Mouse (Mus musculus) lung, postnatal 4 days (tissue): ENCODE results near the gene Spty2d1.
"Not testable (repeated sequence)": the region's sequence is repeated elsewhere in the genome, so short reads cannot be mapped to it uniquely, and the experiment has no call there.

Source experiments
- DNase-seq, 2 experiments: peaks; one replicate each; pipeline ENCODE4 v3.0.0; 2021

The Spty2d1 gene

DNA sequence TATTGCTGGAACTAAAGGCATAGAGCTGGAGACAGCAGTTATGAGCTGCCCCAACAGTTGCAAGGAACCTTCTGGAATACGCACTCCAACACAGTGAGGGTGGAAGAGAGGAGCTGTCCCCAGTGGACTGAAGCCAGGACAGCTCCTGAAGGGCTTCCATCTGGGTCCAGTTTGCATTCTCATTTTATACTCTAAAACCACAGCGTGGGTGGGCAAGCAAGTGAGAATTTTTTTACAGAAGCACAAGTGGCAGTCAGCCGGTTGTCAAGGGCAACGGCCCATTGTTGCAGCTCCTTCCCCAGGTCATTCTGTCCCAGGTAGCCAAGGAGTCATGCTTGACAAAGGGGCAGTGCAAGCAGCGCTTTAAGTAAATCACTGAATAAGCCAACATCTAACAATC lies 11.4 kb upstream of the Spty2d1 start:
- DNase-seq = peak; percentile 18 to 43

DNA sequence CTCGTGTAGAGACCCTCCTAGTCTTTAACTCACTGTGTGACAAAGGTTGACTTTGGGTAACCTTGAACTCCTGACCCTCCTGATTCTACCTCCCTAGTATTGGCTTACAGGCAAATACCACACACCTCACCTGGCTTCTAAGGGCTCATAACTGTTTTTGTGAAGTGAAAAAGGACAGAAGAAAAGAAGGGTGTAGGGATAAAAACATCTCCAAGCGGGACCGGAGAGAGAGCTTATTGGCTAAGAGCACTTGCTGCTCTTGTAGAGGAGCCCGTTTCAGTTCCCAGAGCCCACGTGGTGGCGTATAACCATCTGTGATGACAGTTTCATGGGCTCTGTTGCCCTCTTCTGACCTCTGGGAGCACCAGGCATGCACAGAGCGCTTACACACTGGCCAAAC lies 8.9 kb upstream of the Spty2d1 start:
- DNase-seq = no peak

DNA sequence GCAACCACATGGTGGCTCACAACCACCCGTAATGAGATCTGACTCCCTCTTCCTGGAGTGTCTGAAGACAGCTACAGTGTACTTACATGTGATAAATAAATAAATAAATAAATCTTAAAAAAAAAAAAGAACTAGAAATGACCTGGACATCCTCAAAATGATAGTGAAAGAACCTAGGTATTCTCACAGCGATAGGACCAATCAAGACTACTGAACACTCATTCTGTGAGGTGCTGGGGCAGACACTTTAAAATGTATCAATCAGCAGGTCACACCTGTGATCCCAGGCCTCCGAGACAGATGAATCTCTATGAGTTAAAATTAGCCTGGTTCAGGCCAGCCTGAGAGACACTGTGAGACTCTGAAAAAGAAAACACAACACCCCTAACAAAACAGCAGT lies 8.4 kb upstream of the Spty2d1 start:
- no peak for DNase-seq

DNA sequence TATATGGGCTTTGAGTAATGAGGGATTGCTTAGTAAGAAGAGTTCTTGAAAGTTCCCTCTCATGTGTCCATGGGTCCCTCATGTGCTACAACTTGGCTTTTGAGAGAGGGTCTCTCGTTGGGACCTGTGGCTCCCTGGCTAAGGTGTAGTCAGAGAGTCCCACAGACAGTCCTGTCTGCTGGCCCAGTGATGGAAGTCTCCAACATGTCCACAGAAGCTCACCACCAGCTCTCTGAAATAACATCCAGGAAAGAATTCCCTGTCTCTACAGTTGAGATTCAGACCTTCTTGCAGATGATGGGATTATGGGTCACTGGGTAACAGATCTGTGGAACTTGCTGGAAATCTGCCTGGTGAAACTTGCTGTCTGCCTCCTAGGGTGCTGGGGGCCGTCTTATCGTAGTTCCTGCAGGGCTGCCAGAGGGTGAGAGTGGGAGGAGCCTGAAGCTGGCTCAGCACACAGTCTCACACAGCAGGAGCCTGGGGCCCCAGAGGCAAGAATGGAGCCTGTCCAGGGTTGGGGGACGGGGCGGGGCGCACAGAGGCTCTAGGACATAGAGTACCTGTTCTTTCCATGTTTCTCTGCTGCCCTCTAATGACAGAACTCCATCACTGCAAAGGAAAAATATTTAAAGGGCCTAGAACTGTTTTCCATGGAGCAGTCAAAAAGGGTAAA lies 7.3 kb upstream of the Spty2d1 start:
- DNase-seq = peak; percentile 89 to 95

DNA sequence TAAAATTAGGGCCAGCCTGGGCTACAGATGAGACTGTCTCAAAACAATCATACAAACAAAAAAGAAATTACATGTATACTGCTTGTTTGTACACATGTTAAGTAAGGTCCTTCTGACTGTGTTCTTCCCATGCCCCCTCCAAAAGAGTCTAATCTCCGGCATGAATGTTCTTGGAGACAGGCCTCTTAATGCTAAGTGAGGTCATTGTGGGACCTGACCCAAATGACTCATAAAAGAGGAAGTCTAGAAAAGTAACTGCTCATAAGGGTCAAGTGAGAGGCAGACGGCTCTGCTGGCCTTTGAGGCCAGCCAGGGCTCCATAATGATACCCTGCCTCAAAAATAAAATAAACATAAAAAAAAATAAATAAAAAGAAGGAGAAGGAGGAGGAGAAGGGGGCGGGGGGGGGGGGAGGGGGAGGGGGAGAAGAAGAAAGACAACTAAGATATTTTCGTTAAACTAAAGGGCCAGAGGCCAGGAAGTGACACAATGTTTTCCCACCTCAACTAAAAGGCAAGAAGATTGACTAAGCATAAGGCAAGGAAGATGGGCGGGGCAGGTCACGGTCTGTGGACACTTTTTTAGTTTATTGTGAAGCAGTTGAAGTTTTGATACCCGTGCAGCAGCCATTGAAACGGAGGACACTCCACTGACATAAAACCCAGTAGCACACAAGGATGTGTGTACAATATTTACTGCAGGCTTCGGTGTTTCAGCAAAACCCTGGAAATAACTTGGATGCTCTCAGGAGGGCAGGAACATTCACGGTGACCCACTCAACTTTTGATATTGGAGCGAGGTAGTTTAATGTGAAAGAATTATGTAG lies 6.6 kb upstream of the Spty2d1 start:
- DNase-seq = peak in 1 of 2 experiments; percentile 59

DNA sequence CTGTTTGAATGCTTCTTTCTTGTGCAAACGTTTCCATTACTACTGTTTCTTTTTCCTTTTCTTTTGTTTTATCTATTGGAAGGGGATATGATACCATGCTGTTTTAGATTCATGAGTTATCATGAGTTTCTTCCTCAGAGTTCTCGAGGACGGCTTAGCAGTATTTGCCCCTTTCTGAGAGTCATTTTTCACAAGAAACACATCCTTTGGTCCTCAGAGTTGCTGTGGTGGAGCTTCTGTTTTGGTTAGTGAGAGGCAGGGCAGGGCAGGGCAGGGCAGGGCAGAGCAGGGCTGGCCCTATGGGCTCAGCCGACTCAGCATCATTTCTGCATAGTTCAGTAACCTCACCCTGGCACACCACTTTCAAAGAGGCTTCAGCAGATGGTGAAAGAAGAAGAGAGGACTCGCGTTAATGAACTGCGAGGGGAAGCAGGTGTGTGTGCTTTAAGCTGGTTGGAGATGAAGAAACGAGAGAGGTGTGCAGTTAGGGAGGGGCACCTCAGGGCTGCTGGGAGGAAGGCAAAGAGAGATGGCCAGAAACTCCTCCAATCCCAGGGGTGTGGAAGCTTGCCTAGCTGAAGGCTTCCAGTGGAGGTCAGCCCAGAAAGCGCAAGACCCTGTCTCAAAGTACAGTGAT lies 5.0 kb upstream of the Spty2d1 start:
- no peak for DNase-seq

DNA sequence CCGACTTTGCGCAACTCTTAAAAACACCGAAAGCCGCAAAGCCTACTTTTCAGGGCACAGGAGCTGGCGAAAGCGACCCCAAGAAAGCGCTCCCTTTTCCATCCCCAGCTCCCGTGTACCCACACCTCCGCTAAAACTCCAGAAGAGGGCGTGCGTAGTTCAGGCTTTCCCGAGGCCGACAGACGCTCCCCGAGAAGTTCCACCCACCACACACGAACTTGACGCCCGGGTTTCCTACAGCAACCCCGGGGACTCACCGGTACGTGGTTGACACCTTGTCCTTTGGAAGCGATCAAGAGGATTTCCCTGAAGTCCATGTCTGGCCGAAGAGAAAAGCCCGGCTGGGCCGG lies 418 bp downstream of the Spty2d1 start:
- no peak for DNase-seq

DNA sequence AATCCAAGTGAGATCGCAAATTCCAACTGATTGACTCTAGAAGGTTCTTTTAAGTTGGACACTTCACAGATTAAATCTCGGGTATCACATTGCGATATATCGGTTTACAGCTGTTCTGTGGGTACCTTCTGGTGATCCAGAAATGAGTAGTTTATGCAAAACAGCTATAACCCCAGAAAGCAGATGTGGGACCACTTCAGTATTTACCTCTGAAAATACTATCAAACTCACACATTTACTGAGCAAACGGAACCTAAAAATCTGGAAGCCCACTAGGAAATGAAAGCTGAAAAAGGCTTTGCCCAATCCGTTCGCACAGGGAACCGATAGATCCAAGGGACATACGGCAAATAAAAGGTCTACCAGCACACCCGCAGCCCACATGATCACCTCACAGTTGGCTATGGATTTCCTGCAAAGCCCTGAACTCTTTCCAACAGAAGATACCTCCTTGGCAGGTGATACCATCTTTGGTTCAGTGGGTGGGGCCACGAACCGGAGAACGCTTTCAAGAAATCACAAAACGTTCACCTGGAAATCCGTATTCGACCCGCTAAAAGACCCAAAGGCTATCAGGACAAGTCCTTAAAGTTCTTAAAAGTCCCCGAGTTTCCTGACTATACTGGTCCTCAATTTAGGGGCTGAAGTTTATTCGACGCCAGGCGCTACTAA lies 966 bp downstream of the Spty2d1 start:
- DNase-seq = no peak

DNA sequence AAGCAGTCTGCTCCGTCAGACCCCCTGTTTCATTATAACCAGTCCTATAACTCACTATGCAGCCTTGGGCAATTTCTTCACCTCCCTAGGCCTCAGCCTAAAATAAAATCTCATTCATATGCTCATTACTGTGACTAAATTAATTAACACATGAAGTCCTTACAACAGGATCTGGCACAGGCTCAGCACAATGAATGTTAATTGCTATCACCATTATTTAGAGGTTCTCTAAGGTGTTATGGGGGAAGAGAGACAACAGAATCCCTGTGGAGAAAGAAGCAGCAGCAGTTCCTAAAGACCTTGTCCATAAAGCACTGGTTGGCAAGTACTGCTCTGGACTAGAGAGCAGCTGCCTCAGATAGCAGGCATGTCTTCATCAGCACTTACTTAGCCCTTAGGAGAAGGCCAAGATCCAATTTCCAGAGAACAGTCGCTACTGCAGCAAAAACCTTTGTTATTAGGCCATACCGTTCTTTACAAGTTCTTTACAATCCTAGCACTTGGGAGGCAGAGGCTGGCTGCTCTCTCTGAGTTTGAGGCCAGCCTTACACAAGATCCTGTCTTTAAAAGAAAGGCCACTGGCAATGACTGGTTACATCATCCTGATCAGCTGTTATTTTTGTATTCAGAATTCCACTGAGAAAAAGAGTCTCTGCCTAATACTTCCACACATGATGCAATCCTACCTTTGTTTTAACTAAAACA lies 4.6 kb downstream of the Spty2d1 start:
- DNase-seq = no peak

DNA sequence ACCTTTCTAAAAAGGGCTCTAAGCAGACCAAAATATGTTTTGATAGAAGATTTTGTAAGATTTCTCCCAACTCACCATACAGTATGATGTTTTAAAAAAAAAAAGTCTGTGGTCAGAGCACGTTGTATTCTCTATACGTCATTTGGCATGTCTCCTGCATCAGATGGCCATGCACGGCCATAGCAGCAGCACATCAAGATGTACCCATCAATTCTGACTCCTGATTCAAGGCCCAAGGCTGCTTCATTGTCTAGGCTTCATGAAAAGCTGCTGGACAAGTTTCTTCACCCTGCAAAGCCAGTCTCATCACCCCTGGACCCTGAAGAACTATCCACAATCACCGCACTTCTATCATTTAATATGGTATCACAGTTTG lies 6.3 kb downstream of the Spty2d1 start:
- DNase-seq = no peak

DNA sequence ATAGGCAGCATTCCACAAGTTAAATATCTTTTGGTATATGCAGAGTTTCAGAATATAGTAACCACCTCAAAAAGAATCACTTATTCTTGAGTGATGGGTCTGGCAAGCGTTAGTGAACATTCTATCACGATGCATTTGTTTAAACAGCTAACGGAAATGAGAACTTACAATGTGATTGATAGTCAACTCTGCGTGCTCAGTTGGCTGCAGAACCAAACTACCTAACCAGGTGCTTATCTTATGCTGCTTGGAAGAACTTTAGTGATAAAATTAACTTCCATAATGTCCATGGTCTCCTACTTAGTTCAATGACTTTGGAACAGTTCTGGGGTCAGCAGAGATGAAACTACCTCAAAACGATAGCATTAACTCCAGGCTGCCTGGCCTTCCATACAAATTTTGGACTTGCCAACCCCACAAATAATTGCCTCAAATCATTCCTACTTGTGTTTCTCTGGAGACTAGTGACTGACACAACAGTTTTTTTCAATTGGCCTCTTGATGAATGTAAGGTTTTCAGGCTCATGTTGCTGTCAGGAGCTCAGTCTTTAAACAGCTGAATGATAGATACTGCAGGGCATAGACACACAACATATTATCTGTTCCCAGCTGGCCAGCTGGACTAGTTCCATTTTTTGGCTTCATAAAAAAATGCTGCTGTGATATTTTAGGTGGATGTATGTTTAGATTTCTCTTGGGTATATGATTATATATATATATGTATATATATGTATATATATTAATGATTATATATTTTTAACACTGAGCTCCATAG lies 6.9 kb downstream of the Spty2d1 start:
- no peak for DNase-seq

DNA sequence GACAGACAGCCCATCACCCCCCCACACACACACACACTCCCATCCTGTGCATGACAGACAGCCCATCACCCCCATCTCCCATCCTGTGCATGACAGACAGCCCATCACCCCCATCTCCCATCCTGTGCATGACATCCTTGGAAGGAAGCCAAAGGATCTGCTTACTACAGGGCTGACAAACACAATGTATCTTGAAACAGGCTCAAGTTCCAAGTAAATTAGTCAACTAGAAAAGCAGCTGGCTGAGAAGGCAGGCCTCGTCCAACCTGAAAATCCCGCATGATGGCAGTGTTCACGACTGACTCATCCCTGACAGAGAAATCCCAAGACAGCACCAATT lies 7.6 kb downstream of the Spty2d1 start:
- peak; percentile 58 to 78 for DNase-seq

DNA sequence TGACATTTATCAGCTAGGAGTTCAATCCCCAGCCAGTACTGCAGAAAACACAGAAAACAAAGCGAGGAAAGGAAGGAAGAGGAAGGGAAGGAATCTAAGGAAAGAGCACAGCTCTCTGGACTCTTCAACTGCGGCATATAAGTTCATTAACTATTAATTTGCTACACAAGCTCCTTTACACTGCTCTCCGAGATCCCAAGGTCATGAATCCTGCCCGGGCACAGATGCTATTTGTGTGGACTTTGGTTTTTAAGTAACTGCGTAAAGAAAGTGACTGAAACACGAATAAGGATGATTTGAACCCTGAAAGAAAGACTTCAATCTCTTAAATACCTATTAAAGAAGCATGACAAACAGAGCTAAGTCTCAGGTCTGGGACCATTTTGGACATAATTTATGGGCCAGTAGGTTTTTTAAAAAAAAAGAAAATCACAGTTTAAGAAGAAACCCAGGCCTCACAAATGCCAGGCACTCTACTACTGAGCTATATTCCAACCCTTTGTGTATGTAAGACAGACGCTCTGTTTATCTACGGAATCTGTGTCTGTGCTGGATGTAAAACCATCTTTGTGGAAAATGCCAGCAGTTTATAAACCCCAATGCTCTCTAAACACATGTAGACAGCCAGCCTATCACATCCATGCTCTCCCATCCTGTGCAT lies 8.1 kb downstream of the Spty2d1 start:
- no peak for DNase-seq

DNA sequence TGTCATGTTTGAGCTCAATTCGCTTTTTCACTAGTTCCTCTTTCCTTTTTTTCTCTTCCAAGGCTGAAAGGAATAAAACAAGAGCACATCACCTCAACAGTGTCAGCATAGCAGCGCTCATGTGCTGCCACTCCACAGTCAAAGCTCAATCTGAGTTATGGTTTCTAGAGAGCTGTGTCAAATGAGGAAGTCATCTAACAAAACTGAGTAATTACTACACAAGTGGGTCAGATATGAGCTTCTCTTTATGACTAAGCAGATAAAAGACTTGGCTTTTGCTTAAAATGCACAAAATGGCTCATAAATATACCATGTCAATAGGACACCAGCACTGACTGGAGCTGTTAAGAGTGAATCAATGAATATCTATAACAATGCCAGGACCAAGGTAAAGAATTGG lies 9.3 kb downstream of the Spty2d1 start:
- DNase-seq = no peak

DNA sequence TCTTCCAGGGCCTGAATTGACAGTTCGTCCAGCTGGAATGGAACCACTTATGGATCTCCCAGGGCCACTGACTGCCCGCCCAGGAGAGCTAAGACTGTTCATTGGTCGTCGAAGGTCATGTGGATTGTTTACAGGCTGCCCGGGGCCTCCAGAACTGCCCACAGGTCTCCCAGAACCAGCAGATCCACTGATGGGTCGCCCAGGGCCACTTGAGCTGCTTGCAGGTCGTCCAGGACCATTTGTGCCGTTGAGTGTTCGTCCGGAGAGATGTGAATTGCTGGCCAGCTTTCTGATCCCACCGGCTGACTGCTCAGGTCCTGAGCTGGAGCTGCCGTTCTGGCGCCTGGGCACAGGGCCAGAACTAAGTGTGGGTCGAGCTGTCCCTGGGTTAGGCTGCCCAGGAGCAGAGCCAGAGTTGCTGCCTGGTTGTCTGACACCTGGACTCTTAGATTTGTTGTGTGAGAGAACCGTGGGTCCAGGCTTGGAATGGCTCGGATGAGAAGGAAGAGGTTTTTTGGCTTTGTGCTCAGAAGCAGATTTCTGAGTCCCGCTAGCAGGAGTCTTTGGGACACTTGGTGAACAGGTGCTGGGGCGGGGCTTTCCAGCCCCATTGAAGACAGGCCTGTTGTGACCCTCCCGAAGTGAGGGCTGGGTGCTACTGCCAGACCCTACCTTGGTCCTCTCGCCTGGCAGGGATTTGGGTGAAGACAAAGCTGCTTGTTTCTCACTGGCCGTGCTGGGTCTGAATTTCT lies 10.4 kb downstream of the Spty2d1 start:
- DNase-seq = no peak

DNA sequence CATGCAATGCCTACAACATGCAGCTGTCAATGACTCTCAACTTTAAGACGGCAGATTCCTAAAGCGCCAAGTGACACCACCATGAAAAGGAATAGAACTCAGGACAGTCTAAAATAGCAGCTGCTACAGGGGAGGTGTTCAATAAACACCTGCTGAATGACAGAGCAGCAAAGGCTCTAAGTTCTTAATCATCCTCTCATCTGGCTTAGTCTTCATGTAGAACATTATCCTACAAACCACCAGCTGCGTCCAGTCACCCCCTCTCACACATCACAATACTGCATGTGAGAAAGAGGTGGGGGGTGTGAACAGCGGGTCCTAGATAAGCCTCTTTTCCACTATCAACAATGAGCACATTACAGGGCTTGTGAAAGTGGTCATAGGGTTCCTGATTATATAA lies 11.2 kb downstream of the Spty2d1 start:
- DNase-seq = no peak

DNA sequence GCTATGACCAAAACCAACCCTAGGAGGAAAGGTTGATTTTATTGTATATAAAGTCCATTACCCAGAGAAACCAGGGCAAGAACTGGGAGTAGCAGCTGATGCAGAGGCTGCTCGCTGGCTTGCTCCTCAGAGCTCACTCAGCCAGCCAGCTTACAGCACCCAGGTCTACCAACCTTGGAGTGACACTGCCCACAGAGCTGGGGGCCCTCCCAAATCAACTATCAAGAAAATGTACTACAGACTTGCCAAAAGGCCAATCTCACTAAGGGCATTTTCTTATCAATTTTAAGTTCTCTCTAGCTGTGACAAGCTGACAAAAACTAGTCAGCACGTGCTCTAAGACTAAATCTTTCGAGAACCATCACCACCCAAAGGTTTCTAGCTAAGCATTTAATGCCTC lies 12.7 kb downstream of the Spty2d1 start:
- no peak for DNase-seq

DNA sequence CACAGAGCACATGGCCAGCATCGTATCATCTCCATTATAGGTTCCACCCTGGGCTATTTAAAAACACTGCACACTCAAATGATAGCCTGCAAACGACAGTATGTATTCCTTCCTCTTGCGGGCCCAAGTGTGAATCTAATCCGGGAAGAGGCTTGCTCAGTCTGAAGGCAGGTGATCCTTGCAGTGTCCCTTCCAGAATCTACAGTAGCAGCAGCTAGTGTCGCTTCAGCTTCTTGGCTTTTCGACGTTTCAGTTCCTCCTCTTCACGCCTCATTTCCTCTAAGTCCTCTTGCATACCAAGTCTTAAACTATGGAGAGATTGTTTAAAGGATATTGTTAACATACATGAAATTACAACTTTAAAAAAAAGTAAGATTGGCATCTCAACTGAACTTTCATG lies 15.1 kb downstream of the Spty2d1 start:
- DNase-seq = no peak

DNA sequence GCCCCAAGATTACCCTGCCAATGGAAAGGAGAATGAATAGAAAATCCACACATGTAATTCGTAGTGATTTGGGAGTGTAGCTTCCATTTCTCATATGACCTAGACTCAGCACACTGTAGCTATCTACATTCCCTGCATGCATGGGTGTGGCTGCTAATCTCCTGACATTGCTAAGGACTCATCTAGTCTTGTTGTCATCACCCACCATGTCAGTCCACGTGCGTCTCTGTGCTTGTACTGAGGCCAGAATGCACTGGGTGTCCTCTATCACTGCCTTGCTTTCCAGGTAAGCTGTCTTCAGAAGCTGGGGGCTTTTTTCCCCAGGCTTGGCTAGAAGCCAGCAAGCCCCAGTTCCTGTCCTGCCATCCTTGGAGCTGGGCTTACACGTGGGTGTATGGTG lies 18.8 kb downstream of the Spty2d1 start:
- not testable (repeated sequence) for DNase-seq

DNA sequence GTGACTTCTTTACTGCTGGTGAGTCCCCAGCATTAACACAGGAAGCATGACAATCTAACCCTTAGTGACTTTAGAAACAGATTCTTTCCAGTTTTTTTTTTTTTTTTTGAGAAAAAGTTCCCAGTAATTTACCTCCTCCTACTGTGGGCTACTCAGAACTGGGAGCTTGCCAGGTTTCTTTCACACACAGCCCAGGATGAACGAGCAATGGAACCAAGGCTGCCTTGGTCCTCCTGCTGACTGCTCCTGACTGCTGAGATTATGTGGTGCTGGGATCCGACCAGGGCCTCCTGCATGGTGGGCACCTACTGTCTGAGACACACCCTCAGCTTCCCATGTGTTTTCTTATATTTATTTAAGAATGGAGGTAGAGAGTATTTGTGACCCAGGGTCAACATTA lies 21.1 kb downstream of the Spty2d1 start:
- DNase-seq = no peak

DNA sequence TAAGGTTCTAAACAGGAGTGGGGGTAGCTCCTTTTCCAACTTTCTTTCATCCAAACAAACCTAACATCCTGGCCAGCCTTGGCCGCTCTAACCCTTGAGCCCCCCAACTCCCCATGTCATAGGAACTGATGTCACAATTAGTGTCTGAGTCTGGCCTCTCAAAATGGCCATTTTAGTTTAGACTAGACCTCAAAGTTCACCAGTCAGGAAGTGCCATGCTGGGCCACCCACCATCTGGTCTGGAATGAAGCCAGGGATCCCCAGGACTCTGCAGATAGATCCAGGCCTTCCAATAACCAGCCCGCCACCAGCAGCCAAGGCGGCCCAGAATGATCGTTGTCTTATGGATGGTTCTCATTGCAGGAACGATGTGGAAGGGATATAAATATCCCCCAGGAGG lies 21.6 kb downstream of the Spty2d1 start:
- DNase-seq = peak; percentile 69 to 81
